Mouse (Mus musculus) embryonic stem cell, embryonic (primary cell): ENCODE measurements around the gene C1qtnf6.

Source experiments
- CTCF ChIA-PET, 4 experiments: fragments of 300-600 bp in 2 of 4; fragments of 350-600 bp in 2 of 4; sonication (Branson Sonifier 250); formaldehyde crosslinking; loops; one replicate each; lab custom pipeline; 2022; ENCODE audit warnings: inconsistent platforms in 2 of 4; lab: Charles Lee
- POLR2A ChIA-PET, 4 experiments: fragments of 300-600 bp in 2 of 4; fragments of 350-600 bp in 2 of 4; sonication (Branson Sonifier 250); formaldehyde crosslinking; loops; one replicate each; lab custom pipeline; 2022; ENCODE audit warnings: antibody characterized with exemption in 4 of 4, inconsistent platforms in 1 of 4; lab: Charles Lee

Gene C1qtnf6

DNA sequence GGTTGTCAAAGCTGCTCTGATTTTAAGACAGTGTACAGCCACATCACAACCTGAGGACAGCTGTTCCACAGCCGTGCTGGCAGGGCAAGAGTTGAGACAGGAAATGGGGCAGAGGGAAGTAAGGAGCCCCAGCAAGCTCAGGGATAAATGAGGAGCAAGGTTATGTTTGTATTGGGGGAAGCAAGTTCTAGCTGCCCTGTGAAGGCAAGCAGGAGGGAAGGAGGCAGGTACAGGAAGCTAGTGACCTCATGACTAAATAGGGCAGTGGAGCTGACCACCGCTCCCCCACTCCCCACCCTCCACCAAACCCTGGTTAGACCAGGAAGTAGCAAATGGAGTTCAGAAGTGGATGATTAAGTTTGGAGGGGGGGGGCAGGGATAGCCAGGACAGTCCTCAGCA lies 50.2 kb downstream of the C1qtnf6 start:
- ChIA-PET CTCF (interaction anchor here in 3 of 4 experiments (0.6 to 1.2 kb wide), 6 partner anchors 13 to 550 kb away, joined by 3 to 4 read pairs (median 3); partner anchors contain the start of gene Elfn2 (in 1 of the 3)), POLR2A (interaction anchor here in 1 of 4 experiments (1.1 to 1.4 kb wide), 2 partner anchors 16 to 75 kb away, joined by 3 to 4 read pairs; partner anchors contain the start of gene Mpst)

GRCm38 (mm10) chr15:78480111-78480510 lies 51.1 kb downstream of the C1qtnf6 start:
- ChIA-PET POLR2A (interaction anchor here in 2 of 4 experiments (0.7 to 1.4 kb wide), 2 partner anchors 74 to 240 kb away, joined by 3 to 4 read pairs; partner anchors contain the start of gene Mpst (in 1 of the 2)), CTCF (interaction anchor here in 3 of 4 experiments (0.6 to 1.2 kb wide), 5 partner anchors 32 to 817 kb away, joined by 3 to 4 read pairs (median 4); no protein-coding TSS in a partner anchor)

DNA sequence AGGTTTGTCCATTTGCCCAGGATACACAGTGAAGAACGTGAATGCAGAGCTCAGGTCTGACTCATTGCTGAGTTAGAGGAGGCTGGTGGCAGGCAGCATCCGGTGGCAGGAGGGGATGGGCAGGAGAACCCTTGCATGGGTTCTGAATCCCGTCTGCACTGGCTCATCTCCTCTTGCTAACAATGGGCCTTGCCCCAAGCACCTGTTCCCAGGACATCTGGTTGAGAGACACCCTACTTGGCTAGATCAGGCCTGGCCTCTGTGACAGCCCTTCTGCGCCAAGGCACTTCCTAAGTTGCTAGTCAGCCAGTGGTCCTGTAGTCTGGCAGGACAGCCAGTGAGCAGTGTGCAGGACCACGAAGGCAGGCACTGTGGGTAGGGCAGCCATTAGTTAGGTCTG lies 51.7 kb downstream of the C1qtnf6 start:
- CTCF ChIA-PET, result interaction anchor here in 1 of 4 experiments (0.6 kb wide), 1 partner anchor 102 kb away, joined by 3 read pairs; no protein-coding TSS in a partner anchor
- POLR2A ChIA-PET, result no interaction called here

- ChIA-PET POLR2A (interaction anchor here in 1 of 4 experiments (1.0 kb wide), 1 partner anchor 11 kb away, joined by 3 read pairs; no protein-coding TSS in a partner anchor), CTCF (interaction anchor here in 1 of 4 experiments (0.6 kb wide), 1 partner anchor 1724 kb away, joined by 14 read pairs; no protein-coding TSS in a partner anchor)
These were observed 53.1 kb downstream of the C1qtnf6 start for GRCm38 (mm10) chr15:78478073-78478472.

DNA sequence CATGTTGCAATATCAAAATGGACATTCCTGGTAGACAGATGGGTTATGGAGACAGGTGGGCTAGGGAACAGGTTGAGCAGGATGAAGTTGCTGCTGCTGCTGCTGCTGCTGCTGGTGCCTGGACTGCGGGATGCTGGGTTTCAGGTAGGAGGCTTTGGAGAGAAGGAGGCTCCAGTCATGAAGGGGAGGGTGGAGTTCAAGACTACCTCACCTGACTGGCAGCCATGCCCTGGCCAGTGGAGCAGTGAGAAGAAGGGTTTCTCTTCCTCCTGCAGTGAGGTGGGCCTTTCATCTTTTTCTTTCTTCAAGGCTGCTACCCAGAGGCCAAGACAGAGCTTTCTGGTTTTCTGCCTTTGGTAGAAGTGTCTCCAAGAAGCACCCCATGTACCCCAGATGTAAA lies 54.3 kb downstream of the C1qtnf6 start:
- ChIA-PET POLR2A (no interaction called here), CTCF (interaction anchor here in 1 of 4 experiments (0.7 kb wide), 1 partner anchor 844 kb away, joined by 3 read pairs; no protein-coding TSS in a partner anchor)

DNA sequence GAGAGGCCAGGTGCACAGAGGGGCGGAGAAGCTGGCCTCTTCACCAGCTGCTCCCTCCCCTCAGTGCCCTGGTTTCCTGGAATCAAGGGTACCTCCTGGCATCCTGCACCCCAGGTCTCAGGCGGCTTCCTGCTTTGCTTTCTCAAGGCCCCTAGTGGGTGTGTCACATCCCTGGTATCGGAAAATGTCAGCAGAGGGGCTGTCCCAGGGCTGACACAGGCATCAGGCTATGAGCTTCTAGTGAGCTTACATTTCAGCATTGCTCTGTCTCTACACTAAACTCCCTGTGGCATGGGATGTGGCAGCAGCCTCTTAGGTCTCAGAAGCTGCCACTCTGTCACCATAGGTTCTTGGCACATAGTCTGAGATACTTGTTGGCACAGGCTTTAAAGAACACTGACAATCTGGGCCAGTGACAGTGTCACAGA lies 55.6 kb downstream of the C1qtnf6 start:
- CTCF ChIA-PET, result interaction anchor here in 3 of 4 experiments (0.6 to 1.3 kb wide), 5 partner anchors 13 to 155 kb away, joined by 3 read pairs; no protein-coding TSS in a partner anchor
- POLR2A ChIA-PET, result no interaction called here

- CTCF ChIA-PET, result interaction anchor here in 2 of 4 experiments (0.5 to 1.6 kb wide), 2 partner anchors 26 to 361 kb away, joined by 3 to 4 read pairs; no protein-coding TSS in a partner anchor
- POLR2A ChIA-PET, result no interaction called here
These were observed 57.8 kb downstream of the C1qtnf6 start for GRCm38 (mm10) chr15:78473442-78473841.
